Mouse (Mus musculus): Measurements from ENCODE around the gene Ccndbp1. TPM values are rescaled to one million over a fixed set of nuclear protein-coding genes. Genes with fewer than 3 reads are reported as not detected.

Ccndbp1 gene
- polyA plus RNA-seq, 1 experiment from 2014 or later, result 81.7 TPM

GRCm38 (mm10) chr2:121041098-121041497, 32.9 kb downstream of the Ccndbp1 start:
- WGBS, result 45% methylated on average over 5 of the region's 5 CpGs
- ATAC-seq (ENCODE audit: low FRiP score), result no peak
- H3K27ac ChIP-seq (replicated peaks), result no peak overlapping the region
- no peaks in the 10 kb centered on the region for H3K4me1 ChIP-seq
- no peaks in the 10 kb centered on the region for H3K27me3 ChIP-seq (replicated peaks)
- no peak overlapping the region for H3K9ac ChIP-seq (replicated peaks)
- H3K36me3 ChIP-seq, result no peaks in the 10 kb centered on the region
- no peak overlapping the region for H3K4me3 ChIP-seq (replicated peaks)
- H3K9me3 ChIP-seq (replicated peaks), result no peaks in the 10 kb centered on the region
- no peak overlapping the region for H3K4me2 ChIP-seq

GRCm38 (mm10) chr2:121045653-121046052, 37.5 kb downstream of the Ccndbp1 start:
- Histone ChIP-seq H3K27me3 (replicated peaks) (no peaks in the 10 kb centered on the region), H3K4me1 (no peaks in the 10 kb centered on the region), H3K9ac (replicated peaks) (no peak overlapping the region), H3K27ac (replicated peaks) (no peak overlapping the region), H3K4me2 (no peak overlapping the region), H3K36me3 (no peaks in the 10 kb centered on the region), H3K4me3 (replicated peaks) (no peak overlapping the region), H3K9me3 (replicated peaks) (no peaks in the 10 kb centered on the region)
- ATAC-seq (ENCODE audit: low FRiP score), result no peak
- WGBS, result 81% methylated on average over 4 of the region's 4 CpGs

- 92% methylated on average over 5 of the region's 5 CpGs for WGBS
- ATAC-seq (ENCODE audit: low FRiP score), result no peak
- Histone ChIP-seq H3K4me3 (replicated peaks) (no peak overlapping the region), H3K27me3 (replicated peaks) (no peaks in the 10 kb centered on the region), H3K4me1 (no peaks in the 10 kb centered on the region), H3K27ac (replicated peaks) (no peak overlapping the region), H3K36me3 (no peaks in the 10 kb centered on the region), H3K4me2 (no peak overlapping the region), H3K9ac (replicated peaks) (no peak overlapping the region), H3K9me3 (replicated peaks) (no peaks in the 10 kb centered on the region)
Observed at GRCm38 (mm10) chr2:121052176-121052575, 44.0 kb downstream of the Ccndbp1 start.

DNA sequence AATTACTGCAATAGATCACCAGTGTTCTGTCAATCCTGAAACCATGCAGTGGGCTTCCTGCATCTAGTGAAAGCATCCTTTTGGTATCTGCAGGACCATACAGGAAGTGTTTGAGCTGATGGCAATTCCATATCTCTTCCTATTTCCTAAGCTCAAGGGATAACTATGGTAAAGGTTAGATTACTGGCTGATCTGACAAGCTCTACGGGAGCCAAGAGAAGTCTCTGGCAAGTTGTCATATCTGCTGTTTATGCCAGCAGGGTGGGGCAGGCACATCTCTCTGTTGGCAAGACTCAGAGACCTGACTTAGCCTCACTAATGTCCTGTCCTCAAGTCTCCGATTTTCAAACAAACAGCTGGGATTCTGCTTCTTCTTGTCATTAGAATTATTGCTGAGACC, 45.9 kb downstream of the Ccndbp1 start:
- no peak for ATAC-seq (ENCODE audit: low FRiP score)
- Histone ChIP-seq H3K27me3 (replicated peaks) (no peaks in the 10 kb centered on the region), H3K9ac (replicated peaks) (no peak overlapping the region), H3K4me3 (replicated peaks) (no peak overlapping the region), H3K9me3 (replicated peaks) (no peaks in the 10 kb centered on the region), H3K36me3 (no peaks in the 10 kb centered on the region), H3K4me2 (no peak overlapping the region), H3K4me1 (no peaks in the 10 kb centered on the region), H3K27ac (replicated peaks) (no peak overlapping the region)
- WGBS, result 81% methylated on average over 2 of the region's 2 CpGs

GRCm38 (mm10) chr2:121055915-121056314, 47.7 kb downstream of the Ccndbp1 start:
- Histone ChIP-seq H3K27me3 (replicated peaks) (no peaks in the 10 kb centered on the region), H3K4me2 (no peak overlapping the region), H3K9me3 (replicated peaks) (no peaks in the 10 kb centered on the region), H3K4me3 (replicated peaks) (no peak overlapping the region), H3K4me1 (no peaks in the 10 kb centered on the region), H3K27ac (replicated peaks) (no peak overlapping the region), H3K9ac (replicated peaks) (no peak overlapping the region), H3K36me3 (no peaks in the 10 kb centered on the region)
- no peak for ATAC-seq (ENCODE audit: low FRiP score)
- WGBS, result 84% methylated on average over 6 of the region's 6 CpGs

DNA sequence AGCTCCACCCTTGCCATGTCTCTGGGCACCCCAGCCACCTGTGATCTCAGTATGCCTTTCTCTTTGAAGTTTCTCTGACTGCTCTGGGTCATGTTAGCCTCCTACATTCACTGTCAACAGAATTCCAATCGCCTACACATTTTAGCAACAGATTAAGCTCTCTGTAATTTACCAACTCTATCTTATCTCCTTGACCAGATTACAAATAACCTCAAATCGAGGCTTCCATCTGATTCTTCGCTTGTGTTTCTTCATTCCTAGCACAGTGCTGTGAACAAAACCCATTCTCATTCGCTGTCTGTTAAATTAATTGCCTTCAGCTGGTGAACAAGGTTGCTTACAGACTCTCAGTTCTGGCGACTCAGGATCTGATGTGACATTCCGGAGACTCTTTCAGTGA, 49.8 kb downstream of the Ccndbp1 start:
- Histone ChIP-seq H3K4me1 (no peaks in the 10 kb centered on the region), H3K9me3 (replicated peaks) (no peaks in the 10 kb centered on the region), H3K4me3 (replicated peaks) (no peak overlapping the region), H3K36me3 (no peaks in the 10 kb centered on the region), H3K27ac (replicated peaks) (no peak overlapping the region), H3K9ac (replicated peaks) (no peak overlapping the region), H3K27me3 (replicated peaks) (no peaks in the 10 kb centered on the region), H3K4me2 (no peak overlapping the region)
- ATAC-seq (ENCODE audit: low FRiP score), result no peak
- 63% methylated on average over 6 of the region's 6 CpGs for WGBS

DNA sequence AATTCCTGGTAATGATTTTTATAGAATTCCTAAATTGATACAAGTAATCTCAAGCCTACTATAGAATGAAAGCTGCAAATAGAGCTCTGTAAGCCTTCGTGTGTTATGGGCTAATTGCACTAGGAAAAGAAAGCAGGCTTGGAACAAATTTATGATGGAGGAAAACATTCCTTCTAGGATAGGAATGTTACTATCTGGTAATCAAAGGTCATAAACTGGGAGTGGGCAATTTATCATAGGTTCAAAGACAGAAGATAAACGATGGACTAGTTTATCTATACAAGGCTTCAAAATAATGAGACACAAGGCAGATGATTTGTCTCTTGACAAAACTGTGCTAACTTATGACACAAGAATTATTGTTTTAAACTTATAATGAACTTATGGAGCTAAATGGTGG, 53.1 kb downstream of the Ccndbp1 start:
- no peak overlapping the region for H3K4me3 ChIP-seq (replicated peaks)
- H3K4me2 ChIP-seq, result no peak overlapping the region
- H3K36me3 ChIP-seq, result no peaks in the 10 kb centered on the region
- no peak for ATAC-seq (ENCODE audit: low FRiP score)
- 58% methylated on average over 2 of the region's 2 CpGs for WGBS
- no peaks in the 10 kb centered on the region for H3K9me3 ChIP-seq (replicated peaks)
- H3K27me3 ChIP-seq (replicated peaks), result no peaks in the 10 kb centered on the region
- no peak overlapping the region for H3K9ac ChIP-seq (replicated peaks)
- H3K27ac ChIP-seq (replicated peaks), result no peak overlapping the region
- H3K4me1 ChIP-seq, result no peaks in the 10 kb centered on the region

Small RNA genes lying within 50 kb of the gene (microRNA-seq; reads per million reads assigned to microRNA genes)
- not detected for gene Gm44325

Other genes starting within 250 kb of the Ccndbp1 start
- gene Cdan1, start 158.3 kb upstream of the Ccndbp1 start, polyA plus RNA-seq (2015; fragmentation: Nextera tagmentation; extraction: Ambion mirVana), result 5.7 and 6.3 TPM in 2 replicates
- 10.5 and 13.3 TPM in 2 replicates for gene Ttbk2, start 157.8 kb upstream of the Ccndbp1 start, polyA plus RNA-seq (2015; fragmentation: Nextera tagmentation; extraction: Ambion mirVana)
- gene Ubr1, start 37.7 kb upstream of the Ccndbp1 start, polyA plus RNA-seq (2015; fragmentation: Nextera tagmentation; extraction: Ambion mirVana), result 29.7 and 33.0 TPM in 2 replicates
- 15.0 and 15.1 TPM in 2 replicates for gene Tmem62, start 31.4 kb upstream of the Ccndbp1 start, polyA plus RNA-seq (2015; fragmentation: Nextera tagmentation; extraction: Ambion mirVana)
- gene Epb42, start 28.7 kb downstream of the Ccndbp1 start, polyA plus RNA-seq (2015; fragmentation: Nextera tagmentation; extraction: Ambion mirVana), result 0.37 and 0.75 TPM in 2 replicates
- 0.09 and 0.14 TPM in 2 replicates for gene Tgm5, start 77.4 kb downstream of the Ccndbp1 start, polyA plus RNA-seq (2015; fragmentation: Nextera tagmentation; extraction: Ambion mirVana)
- 0.13 TPM in 1 of 2 replicates, not detected in the other for gene Tgm7, start 101.4 kb downstream of the Ccndbp1 start, polyA plus RNA-seq (2015; fragmentation: Nextera tagmentation; extraction: Ambion mirVana)
- gene Adal, start 132.0 kb downstream of the Ccndbp1 start, polyA plus RNA-seq (2015; fragmentation: Nextera tagmentation; extraction: Ambion mirVana), result 27.1 and 27.6 TPM in 2 replicates
- gene Lcmt2, start 132.2 kb downstream of the Ccndbp1 start, polyA plus RNA-seq (2015; fragmentation: Nextera tagmentation; extraction: Ambion mirVana), result 18.9 and 21.5 TPM in 2 replicates
- 45.2 and 47.2 TPM in 2 replicates for gene Tubgcp4, start 162.3 kb downstream of the Ccndbp1 start, polyA plus RNA-seq (2015; fragmentation: Nextera tagmentation; extraction: Ambion mirVana)
- gene Zscan29, start 162.7 kb downstream of the Ccndbp1 start, polyA plus RNA-seq (2015; fragmentation: Nextera tagmentation; extraction: Ambion mirVana), result 6.0 and 6.8 TPM in 2 replicates